In the genomic region with DNA sequence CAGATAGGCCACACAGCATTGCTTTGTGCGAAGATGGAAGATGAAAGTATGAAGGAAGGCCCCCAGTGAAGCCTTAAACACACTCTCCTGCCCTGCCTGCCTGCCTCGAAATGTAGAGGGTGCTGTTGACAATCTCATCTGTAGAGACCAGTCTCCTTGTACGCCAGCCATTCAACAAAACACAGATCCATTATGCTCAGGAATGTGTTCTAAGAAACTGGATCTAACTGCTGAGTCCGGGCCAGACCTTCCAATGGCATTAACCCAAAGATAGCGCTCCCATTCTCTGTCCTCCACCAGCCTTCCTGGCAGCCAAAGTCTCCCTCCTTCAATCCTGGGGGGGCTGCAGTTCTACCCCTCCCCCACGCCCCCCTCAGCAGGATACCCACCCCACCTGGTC, we compare ENCODE assay signal across 21 mouse cellular contexts. TPM values are rescaled to one million over a fixed set of nuclear protein-coding genes. Genes with fewer than 3 reads are reported as not detected.
DNase-seq lines count a peak whose midpoint lies in the region; ATAC-seq and TF ChIP-seq lines count a peak whose summit lies in the region.
"Had no signal": no experiment of that assay in that cellular context is flagged by ENCODE, and none has a peak within 500 bp of the region (broad histone marks: within the 10 kb centered on the region; RNA-seq: fewer than 3 reads in every experiment).

No protein-coding gene starts in this region.

- H3K4me1 ChIP-seq in heart, embryonic 11.5 days (ENCODE audit: control insufficient read depth, insufficient read depth, low read length): no peaks in the 10 kb centered on the region
- H3K4me1 ChIP-seq in midbrain, embryonic 15.5 days: peaks cover 5% of the 10 kb centered on the region; the same call in 1 of the 2 replicates
- no peaks in the 10 kb centered on the region for H3K4me1 ChIP-seq in midbrain, embryonic 11.5 days (ENCODE audit: control insufficient read depth, insufficient read depth, low read length)
- no peaks in the 10 kb centered on the region for H3K4me1 ChIP-seq in midbrain, postnatal 0 days (ENCODE audit: insufficient read depth, low read length)
- H3K4me1 ChIP-seq: neural tube, embryonic 12.5 days; stomach, embryonic 15.5 days had no signal

- intact Hi-C loops in left cerebral cortex, postnatal 36 days (cut with DNase I): no loop called here

- peak; percentile 58 for DNase-seq in heart, adult 11 months
- no peak for DNase-seq in midbrain, embryonic 11.5 days (ENCODE audit: low spot score, missing footprints)
- peak; percentile 73 for DNase-seq in brain, embryonic 14.5 days (ENCODE audit: low read depth)
- no peak for DNase-seq in midbrain, postnatal 0 days (ENCODE audit: low spot score)
- DNase-seq in left cerebral cortex, postnatal 36 days (ENCODE audit: low spot score in 2 of 2): no peak
- no peak for DNase-seq in cerebellum, adult 18-20 months
- DNase-seq: adrenal gland, adult 2 months; B cell, adult 2 months; cerebellum, adult 8-10 months; gastrocnemius, postnatal 14 days; kidney, adult 9 months; kidney, postnatal 36 days; lung, embryonic 14.5 days; right cerebral cortex, postnatal 14 days; thymus, postnatal 14 days had no signal

- 0 out of 2 replicates have a peak, but pooled peaks cover 4% of the 10 kb centered on the region for H3K36me3 ChIP-seq in heart, embryonic 11.5 days (ENCODE audit: control insufficient read depth, insufficient read depth, low read length)
- H3K36me3 ChIP-seq in midbrain, embryonic 15.5 days (replicated peaks): no peaks in the 10 kb centered on the region
- peaks cover 34% of the 10 kb centered on the region for H3K36me3 ChIP-seq in midbrain, embryonic 11.5 days (ENCODE audit: control insufficient read depth, insufficient read depth, low read length)
- 0 out of 2 replicates have a peak, but pooled peaks cover 2% of the 10 kb centered on the region for H3K36me3 ChIP-seq in midbrain, postnatal 0 days (ENCODE audit: insufficient read depth, low read length)

- no peak overlapping the region for H3K9ac ChIP-seq in heart, embryonic 11.5 days (ENCODE audit: low read depth, low read length)
- H3K9ac ChIP-seq in midbrain, embryonic 15.5 days: no peak overlapping the region
- H3K9ac ChIP-seq in midbrain, embryonic 11.5 days (ENCODE audit: low read length): no peak overlapping the region
- no peak overlapping the region for H3K9ac ChIP-seq in midbrain, postnatal 0 days (replicated peaks; ENCODE audit: low read length, poor library complexity, severe bottlenecking)
- H3K9ac ChIP-seq: lung, embryonic 14.5 days; neural tube, embryonic 12.5 days; stomach, embryonic 15.5 days had no signal

- TF ChIP-seq CTCF in brain, embryonic 14.5 days (IDR thresholded peaks at IDR 0.05; ENCODE audit: borderline replicate concordance, extremely low read depth, insufficient read depth, insufficient read length): no peak
- TF ChIP-seq CTCF in midbrain, postnatal 0 days (IDR thresholded peaks at IDR 0.05): peak; percentile 19; the same call in 1 of the 2 replicates

- no peaks in the 10 kb centered on the region for H3K27me3 ChIP-seq in heart, embryonic 11.5 days (ENCODE audit: control insufficient read depth, insufficient read depth, low read length)
- H3K27me3 ChIP-seq in midbrain, embryonic 15.5 days (replicated peaks): no peaks in the 10 kb centered on the region
- no peaks in the 10 kb centered on the region for H3K27me3 ChIP-seq in midbrain, embryonic 11.5 days (ENCODE audit: control insufficient read depth, insufficient read depth, low read length)
- no peaks in the 10 kb centered on the region for H3K27me3 ChIP-seq in midbrain, postnatal 0 days (ENCODE audit: insufficient read depth, low read length)
- H3K27me3 ChIP-seq: neural tube, embryonic 12.5 days; stomach, embryonic 15.5 days had no signal

- TF ChIP-seq POLR2A in brain, embryonic 14.5 days (IDR thresholded peaks at IDR 0.05; ENCODE audit: borderline replicate concordance, extremely low read depth, insufficient read depth, insufficient read length, poor library complexity, severe bottlenecking): no peak

- H3K4me3 ChIP-seq in heart, embryonic 11.5 days (ENCODE audit: low read depth, low read length): no peak overlapping the region
- H3K4me3 ChIP-seq in midbrain, embryonic 15.5 days: no peak overlapping the region
- no peak overlapping the region for H3K4me3 ChIP-seq in midbrain, embryonic 11.5 days (ENCODE audit: low read depth, low read length)
- no peak overlapping the region for H3K4me3 ChIP-seq in midbrain, postnatal 0 days (ENCODE audit: low read depth, low read length)
- H3K4me3 ChIP-seq: neural tube, embryonic 12.5 days; stomach, embryonic 15.5 days had no signal

- 65% methylated on average over 6 of the region's 6 CpGs for WGBS in heart, embryonic 11.5 days (ENCODE audit: insufficient replicate concordance)
- 73% methylated on average over 6 of the region's 6 CpGs for WGBS in midbrain, embryonic 15.5 days
- 86% methylated on average over 6 of the region's 6 CpGs for WGBS in midbrain, embryonic 11.5 days
- WGBS in midbrain, postnatal 0 days: 70% methylated on average over 6 of the region's 6 CpGs

- no peaks in the 10 kb centered on the region for H3K9me3 ChIP-seq in heart, embryonic 11.5 days (replicated peaks; ENCODE audit: control insufficient read depth, low read length)
- no peaks in the 10 kb centered on the region for H3K9me3 ChIP-seq in midbrain, embryonic 15.5 days
- H3K9me3 ChIP-seq in midbrain, embryonic 11.5 days (ENCODE audit: control insufficient read depth, low read length): no peaks in the 10 kb centered on the region
- no peaks in the 10 kb centered on the region for H3K9me3 ChIP-seq in midbrain, postnatal 0 days (ENCODE audit: low read length)
- H3K9me3 ChIP-seq: neural tube, embryonic 12.5 days; stomach, embryonic 15.5 days had no signal

- no peak for ATAC-seq in heart, embryonic 11.5 days (replicated peaks; ENCODE audit: insufficient number of reproducible peaks, low FRiP score, low TSS enrichment)
- 0 out of 2 replicates have a peak, but pooled peaks have one; percentile 22 for ATAC-seq in midbrain, embryonic 15.5 days (replicated peaks)
- no peak for ATAC-seq in midbrain, embryonic 11.5 days (ENCODE audit: low FRiP score)
- ATAC-seq in midbrain, postnatal 0 days (ENCODE audit: low FRiP score): no peak; the same call in 1 of the 2 replicates

- H3K27ac ChIP-seq in heart, embryonic 11.5 days (ENCODE audit: low read depth, low read length): no peak overlapping the region
- H3K27ac ChIP-seq in midbrain, embryonic 15.5 days: 0 out of 2 replicates have a peak overlapping the region, but pooled peaks have one; percentile 32
- no peak overlapping the region for H3K27ac ChIP-seq in midbrain, embryonic 11.5 days (ENCODE audit: low read depth, low read length)
- no peak overlapping the region for H3K27ac ChIP-seq in midbrain, postnatal 0 days (ENCODE audit: low read depth, low read length)
- H3K27ac ChIP-seq: macrophage; neural tube, embryonic 12.5 days; stomach, embryonic 15.5 days had no signal

- H3K4me2 ChIP-seq in heart, embryonic 11.5 days: no peak overlapping the region
- no peak overlapping the region for H3K4me2 ChIP-seq in midbrain, embryonic 15.5 days
- no peak overlapping the region for H3K4me2 ChIP-seq in midbrain, embryonic 11.5 days
- H3K4me2 ChIP-seq in midbrain, postnatal 0 days (ENCODE audit: low read depth, low read length, poor library complexity, severe bottlenecking): no peak overlapping the region
- H3K4me2 ChIP-seq: liver, embryonic 11.5 days; lung, embryonic 14.5 days; neural tube, embryonic 12.5 days; stomach, embryonic 15.5 days had no signal

RNA-seq across cellular contexts. Expression of gene Boc, which starts 42.2 kb away (rescaled TPM):
- 8.7 and 8.9 TPM in 2 replicates for polyA plus RNA-seq in heart, embryonic 11.5 days (2014; fragmentation: Nextera tagmentation; extraction: Ambion mirVana)
- polyA plus RNA-seq in midbrain, embryonic 15.5 days (2015; fragmentation: Nextera tagmentation; extraction: Ambion mirVana): 11.7 and 15.8 TPM in 2 replicates
- 37.8 and 44.7 TPM in 2 replicates for polyA plus RNA-seq in midbrain, embryonic 11.5 days (2014; fragmentation: Nextera tagmentation; extraction: Ambion mirVana)
- 20.2 and 20.5 TPM in 2 replicates for polyA plus RNA-seq in brain, embryonic 14.5 days (2012; rRNA removed)
- 13.5 and 24.9 TPM in 2 replicates for total RNA-seq in midbrain, postnatal 0 days (2014; rRNA removed)
- 2.7 and 3.9 TPM in 2 replicates for polyA plus RNA-seq in midbrain, postnatal 0 days (2015; fragmentation: Nextera tagmentation; extraction: Ambion mirVana)
- total RNA-seq in left cerebral cortex, postnatal 36 days (2021): 10 to 100 TPM; 18.8 to 20.5 TPM

Comparison
In these comparisons a context has a peak if more than half of its experiments do, and no peak if none do; other contexts are left out.
1. DNase-seq: peak in heart, adult 11 months (single experiment) and brain, embryonic 14.5 days (single experiment); none in midbrain, embryonic 11.5 days (single experiment), midbrain, postnatal 0 days (single experiment), left cerebral cortex, postnatal 36 days (0 of 2) and cerebellum, adult 18-20 months (0 of 2).